Mouse (Mus musculus): Measurements from ENCODE around the gene Trim44. TPM values are rescaled to one million over a fixed set of nuclear protein-coding genes. Genes with fewer than 3 reads are reported as not detected.

The Trim44 gene
- polyA plus RNA-seq, 2 experiments, result 4.8 to 11.3 TPM

DNA sequence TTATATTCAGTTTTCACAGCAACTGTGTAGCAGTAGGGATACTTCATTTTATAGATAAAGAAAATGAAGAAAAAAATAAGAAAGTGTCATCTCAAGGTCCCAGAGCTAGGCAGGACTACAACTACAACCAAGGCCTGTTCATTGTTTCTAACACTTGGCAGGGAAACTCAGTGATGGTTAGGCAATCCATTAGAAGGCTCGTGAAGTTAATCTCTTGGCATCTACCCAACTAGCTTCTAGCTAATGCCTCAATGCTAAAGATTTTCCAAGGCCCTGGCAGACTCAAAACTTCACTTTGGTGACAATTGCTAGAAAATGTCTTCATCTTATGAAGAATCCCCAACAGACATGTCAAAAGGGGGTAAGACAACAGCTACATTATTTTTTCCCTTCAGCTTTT, 93.0 kb downstream of the Trim44 start:
- Histone ChIP-seq H3K27me3 (ENCODE audit: control insufficient read depth, insufficient read depth, low read length) (no peaks in the 10 kb centered on the region), H3K4me3 (ENCODE audit: insufficient read depth in 1 of 2, low read depth in 2 of 2, low read length in 2 of 2) (no peak overlapping the region), H3K4me1 (replicated peaks; ENCODE audit: control insufficient read depth in 2 of 2, insufficient read depth in 2 of 2, low read length in 1 of 2) (no peaks in the 10 kb centered on the region), H3K9me3 (ENCODE audit: control insufficient read depth, low read length) (no peaks in the 10 kb centered on the region), H3K36me3 (replicated peaks; ENCODE audit: control insufficient read depth, insufficient read depth, low read depth) (no peaks in the 10 kb centered on the region), H3K27ac (no peak overlapping the region), H3K4me2 (ENCODE audit: low read depth) (no peak overlapping the region), H3K9ac (replicated peaks) (no peak overlapping the region)
- WGBS (ENCODE audit: insufficient replicate concordance), result 52% methylated on average over 1 of the region's 1 CpGs
- TF ChIP-seq EP300 (IDR thresholded peaks at IDR 0.05; ENCODE audit: low read depth) (no peak), CTCF (IDR thresholded peaks at IDR 0.05; ENCODE audit: low read depth) (no peak)
- ATAC-seq (ENCODE audit: insufficient read depth) (no peak), DNase-seq (ENCODE audit: low read depth in 3 of 3, low spot score in 3 of 3) (no peak)

DNA sequence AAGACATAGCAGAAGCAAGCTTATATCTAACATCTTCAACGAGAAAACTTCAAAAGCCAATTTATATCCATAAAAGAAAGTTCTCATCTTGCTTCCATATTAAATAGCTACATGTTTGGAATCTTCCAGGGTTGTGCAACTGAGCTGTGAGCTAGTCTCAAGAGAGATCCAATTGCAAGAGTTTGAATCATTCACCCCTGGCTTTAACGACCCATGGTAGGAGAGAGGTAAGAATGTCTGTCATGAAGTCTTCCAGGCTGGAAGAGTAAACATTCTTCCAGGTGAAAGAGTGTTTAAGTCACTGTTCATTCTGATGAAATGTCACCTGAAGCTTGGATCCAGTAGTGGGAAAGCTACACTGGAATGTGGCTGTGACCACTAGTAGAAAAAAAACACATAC, 93.6 kb downstream of the Trim44 start:
- DNase-seq (ENCODE audit: low read depth in 3 of 3, low spot score in 3 of 3) (no peak), ATAC-seq (ENCODE audit: insufficient read depth) (no peak)
- Histone ChIP-seq H3K9me3 (ENCODE audit: control insufficient read depth, low read length) (no peaks in the 10 kb centered on the region), H3K4me2 (ENCODE audit: low read depth) (no peak overlapping the region), H3K36me3 (replicated peaks; ENCODE audit: control insufficient read depth, insufficient read depth, low read depth) (no peaks in the 10 kb centered on the region), H3K27me3 (ENCODE audit: control insufficient read depth, insufficient read depth, low read length) (no peaks in the 10 kb centered on the region), H3K4me3 (ENCODE audit: insufficient read depth in 1 of 2, low read depth in 2 of 2, low read length in 2 of 2) (no peak overlapping the region), H3K27ac (no peak overlapping the region), H3K4me1 (replicated peaks; ENCODE audit: control insufficient read depth in 2 of 2, insufficient read depth in 2 of 2, low read length in 1 of 2) (no peaks in the 10 kb centered on the region), H3K9ac (replicated peaks) (no peak overlapping the region)
- TF ChIP-seq EP300 (IDR thresholded peaks at IDR 0.05; ENCODE audit: low read depth), result no peak
- TF ChIP-seq CTCF (IDR thresholded peaks at IDR 0.05; ENCODE audit: low read depth), result no peak
- WGBS (ENCODE audit: insufficient replicate concordance), result 61% methylated on average over 2 of the region's 2 CpGs

DNA sequence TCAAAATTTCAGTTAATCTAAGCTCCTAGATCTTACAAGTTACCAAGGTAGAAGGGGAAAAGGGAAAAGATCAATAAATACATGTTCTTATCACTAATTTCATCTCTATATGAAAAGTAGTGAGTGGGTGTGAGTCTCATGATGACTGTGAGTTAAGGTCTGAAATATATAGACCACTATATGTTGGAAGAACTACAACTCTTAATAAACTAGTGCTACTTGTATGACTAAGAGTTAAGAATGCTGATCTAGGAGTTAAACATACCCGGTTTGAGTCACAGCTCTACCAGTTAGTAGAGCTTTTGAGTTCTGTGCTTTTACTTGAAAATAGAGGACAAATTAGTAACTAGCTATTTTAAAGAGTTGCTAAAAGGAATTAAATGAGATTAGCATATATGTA, 94.7 kb downstream of the Trim44 start:
- Histone ChIP-seq H3K9me3 (ENCODE audit: control insufficient read depth, low read length) (no peaks in the 10 kb centered on the region), H3K4me3 (ENCODE audit: insufficient read depth in 1 of 2, low read depth in 2 of 2, low read length in 2 of 2) (no peak overlapping the region), H3K36me3 (replicated peaks; ENCODE audit: control insufficient read depth, insufficient read depth, low read depth) (no peaks in the 10 kb centered on the region), H3K27ac (no peak overlapping the region), H3K4me2 (ENCODE audit: low read depth) (no peak overlapping the region), H3K27me3 (ENCODE audit: control insufficient read depth, insufficient read depth, low read length) (no peaks in the 10 kb centered on the region), H3K9ac (replicated peaks) (no peak overlapping the region), H3K4me1 (replicated peaks; ENCODE audit: control insufficient read depth in 2 of 2, insufficient read depth in 2 of 2, low read length in 1 of 2) (no peaks in the 10 kb centered on the region)
- 78% methylated on average over 1 of the region's 1 CpGs for WGBS (ENCODE audit: insufficient replicate concordance)
- TF ChIP-seq EP300 (IDR thresholded peaks at IDR 0.05; ENCODE audit: low read depth), result no peak
- no peak for TF ChIP-seq CTCF (IDR thresholded peaks at IDR 0.05; ENCODE audit: low read depth)
- DNase-seq (ENCODE audit: low read depth in 3 of 3, low spot score in 3 of 3) (no peak), ATAC-seq (ENCODE audit: insufficient read depth) (no peak)

DNA sequence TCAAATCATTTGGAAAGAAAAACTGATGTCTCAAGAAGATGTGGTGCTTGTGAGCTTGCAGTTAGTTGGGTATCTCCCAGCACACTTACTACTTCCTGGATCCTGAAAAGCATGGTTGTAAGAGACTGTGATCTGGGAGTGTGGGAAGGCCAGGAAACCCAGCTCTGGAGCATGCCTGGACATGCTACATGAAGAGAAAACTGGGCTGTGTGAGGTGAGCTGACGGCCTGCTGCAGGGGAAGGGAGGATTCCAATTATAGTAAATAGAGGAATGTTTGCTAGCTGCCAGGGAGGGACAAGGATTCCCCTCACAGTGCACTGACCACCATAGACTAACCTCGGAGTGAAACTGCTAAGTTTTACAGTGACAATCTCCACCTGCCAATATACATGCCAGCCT, 104.4 kb downstream of the Trim44 start:
- no peaks in the 10 kb centered on the region for H3K27me3 ChIP-seq (ENCODE audit: control insufficient read depth, insufficient read depth, low read length)
- H3K4me1 ChIP-seq (replicated peaks; ENCODE audit: control insufficient read depth in 2 of 2, insufficient read depth in 2 of 2, low read length in 1 of 2), result no peaks in the 10 kb centered on the region
- TF ChIP-seq EP300 (IDR thresholded peaks at IDR 0.05; ENCODE audit: low read depth), result no peak
- no peak for TF ChIP-seq CTCF (IDR thresholded peaks at IDR 0.05; ENCODE audit: low read depth)
- no peak for DNase-seq (ENCODE audit: low read depth in 3 of 3, low spot score in 3 of 3)
- WGBS (ENCODE audit: insufficient replicate concordance), result 58% methylated on average over 2 of the region's 2 CpGs
- H3K4me2 ChIP-seq (ENCODE audit: low read depth), result no peak overlapping the region
- ATAC-seq (ENCODE audit: insufficient read depth), result no peak
- no peaks in the 10 kb centered on the region for H3K9me3 ChIP-seq (ENCODE audit: control insufficient read depth, low read length)
- no peak overlapping the region for H3K4me3 ChIP-seq (ENCODE audit: insufficient read depth in 1 of 2, low read depth in 2 of 2, low read length in 2 of 2)
- no peak overlapping the region for H3K27ac ChIP-seq
- no peaks in the 10 kb centered on the region for H3K36me3 ChIP-seq (replicated peaks; ENCODE audit: control insufficient read depth, insufficient read depth, low read depth)
- H3K9ac ChIP-seq (replicated peaks), result no peak overlapping the region

DNA sequence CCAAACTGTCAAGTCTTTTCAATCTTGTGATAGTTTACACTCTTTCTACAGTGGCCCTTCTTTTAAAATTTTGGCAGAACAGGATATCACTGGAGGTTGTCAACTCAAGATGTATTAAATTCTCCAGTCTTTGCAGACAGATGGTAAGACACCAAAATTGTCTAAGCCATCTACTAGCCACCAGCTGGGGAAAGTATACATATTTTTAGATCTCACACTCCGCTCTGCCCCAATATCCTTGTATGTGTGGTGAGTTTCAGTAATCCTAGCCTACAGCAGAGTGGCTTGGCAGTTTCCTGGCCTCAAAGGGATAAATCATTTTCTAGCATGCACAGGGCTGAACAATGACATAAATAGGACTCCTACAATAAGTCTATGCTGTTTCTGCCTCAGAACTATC, 105.1 kb downstream of the Trim44 start:
- DNase-seq (ENCODE audit: low read depth in 3 of 3, low spot score in 3 of 3) (no peak), ATAC-seq (ENCODE audit: insufficient read depth) (no peak)
- WGBS (ENCODE audit: insufficient replicate concordance), result 68% methylated on average over 1 of the region's 1 CpGs
- Histone ChIP-seq H3K4me3 (ENCODE audit: insufficient read depth in 1 of 2, low read depth in 2 of 2, low read length in 2 of 2) (no peak overlapping the region), H3K9ac (replicated peaks) (no peak overlapping the region), H3K9me3 (ENCODE audit: control insufficient read depth, low read length) (no peaks in the 10 kb centered on the region), H3K27ac (no peak overlapping the region), H3K4me2 (ENCODE audit: low read depth) (no peak overlapping the region), H3K4me1 (replicated peaks; ENCODE audit: control insufficient read depth in 2 of 2, insufficient read depth in 2 of 2, low read length in 1 of 2) (no peaks in the 10 kb centered on the region), H3K27me3 (ENCODE audit: control insufficient read depth, insufficient read depth, low read length) (no peaks in the 10 kb centered on the region), H3K36me3 (replicated peaks; ENCODE audit: control insufficient read depth, insufficient read depth, low read depth) (no peaks in the 10 kb centered on the region)
- TF ChIP-seq EP300 (IDR thresholded peaks at IDR 0.05; ENCODE audit: low read depth), result no peak
- TF ChIP-seq CTCF (IDR thresholded peaks at IDR 0.05; ENCODE audit: low read depth), result no peak
